Mouse (Mus musculus) CH12F3 (cell line): ENCODE measurements around the gene Ice1.

Experiments
- in situ Hi-C: fragments of 300-500 bp; cut with MboI; formaldehyde crosslinking; loops from 2 replicates; pipeline ENCODE4 v1.14.3; 2020; ENCODE audit warnings: low sequenced_read_pairs

Gene Ice1

DNA sequence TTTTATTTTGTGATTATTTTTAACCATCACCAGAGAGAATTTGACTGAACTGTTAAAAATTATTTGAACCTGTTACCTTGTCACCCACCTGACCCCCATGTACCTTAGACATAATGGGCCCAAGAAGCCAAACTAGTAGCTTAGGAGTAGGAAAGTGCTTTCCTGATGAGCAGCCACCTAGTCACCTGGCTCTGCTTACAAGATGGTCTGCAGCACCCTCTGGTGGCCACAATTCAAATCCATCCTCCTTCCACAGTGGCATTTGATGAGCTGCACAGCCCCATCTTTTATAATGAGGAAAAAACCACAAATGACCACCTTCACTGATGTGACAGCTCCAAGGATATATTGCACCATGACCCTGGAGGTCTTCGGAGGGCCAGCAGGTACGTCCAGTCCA is 50.5 kb downstream of the Ice1 start:
- in situ Hi-C loops = loop anchor here (25.0 kb wide), 2 partner anchors 775 to 900 kb away; partner anchors contain the start of gene Med10

- in situ Hi-C loops = loop anchor here (25.0 kb wide), 2 partner anchors 770 to 895 kb away; partner anchors contain the start of gene Med10
Observed at GRCm38 (mm10) chr13:70582517-70582916, 54.9 kb downstream of the Ice1 start.

GRCm38 (mm10) chr13:70581509-70581908 is 55.9 kb downstream of the Ice1 start:
- in situ Hi-C loops = loop anchor here (25.0 kb wide), 2 partner anchors 769 to 894 kb away; partner anchors contain the start of gene Med10

- in situ Hi-C loops = no loop called here
Observed at GRCm38 (mm10) chr13:70574216-70574615, 63.2 kb downstream of the Ice1 start.

DNA sequence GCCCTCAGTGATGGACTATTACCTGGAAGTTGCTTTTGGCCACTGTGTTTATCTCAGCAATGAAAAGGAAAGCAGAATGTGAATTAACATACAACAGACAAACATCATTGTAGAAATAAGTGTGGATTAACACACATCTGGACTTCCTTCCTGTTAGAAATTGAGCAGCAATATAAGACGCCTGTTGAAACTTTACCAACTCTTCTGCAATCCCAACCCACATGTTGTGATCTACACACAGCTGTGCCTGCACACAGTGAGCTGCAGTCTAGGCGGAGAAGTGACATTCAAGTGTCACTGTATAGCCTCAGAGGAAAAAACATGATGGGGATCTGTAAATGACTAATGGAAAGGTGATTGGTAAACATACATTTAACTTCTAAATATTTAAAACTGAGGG is 69.5 kb downstream of the Ice1 start:
- in situ Hi-C loops = no loop called here

- in situ Hi-C loops = no loop called here
Observed at GRCm38 (mm10) chr13:70553456-70553855, 84.0 kb downstream of the Ice1 start.

DNA sequence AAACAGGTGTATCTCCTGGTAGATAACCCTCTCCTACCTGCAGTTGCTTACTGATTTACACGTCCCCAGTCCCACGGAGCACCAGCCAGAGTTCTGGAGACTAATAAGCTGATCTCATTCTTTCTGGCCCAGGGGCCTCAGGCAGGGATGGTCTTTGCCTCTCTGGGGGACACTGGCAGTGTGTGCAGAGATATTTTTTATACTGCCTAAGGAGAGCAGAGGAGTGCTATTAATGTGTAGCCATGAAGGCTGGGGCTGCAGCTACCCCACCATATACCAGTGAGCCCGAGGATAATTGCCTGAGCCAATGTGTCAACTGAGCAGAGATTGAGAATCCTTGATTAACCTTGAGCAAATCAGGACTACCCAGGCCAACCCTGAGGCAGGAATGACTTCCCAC is 90.0 kb downstream of the Ice1 start:
- in situ Hi-C loops = no loop called here

DNA sequence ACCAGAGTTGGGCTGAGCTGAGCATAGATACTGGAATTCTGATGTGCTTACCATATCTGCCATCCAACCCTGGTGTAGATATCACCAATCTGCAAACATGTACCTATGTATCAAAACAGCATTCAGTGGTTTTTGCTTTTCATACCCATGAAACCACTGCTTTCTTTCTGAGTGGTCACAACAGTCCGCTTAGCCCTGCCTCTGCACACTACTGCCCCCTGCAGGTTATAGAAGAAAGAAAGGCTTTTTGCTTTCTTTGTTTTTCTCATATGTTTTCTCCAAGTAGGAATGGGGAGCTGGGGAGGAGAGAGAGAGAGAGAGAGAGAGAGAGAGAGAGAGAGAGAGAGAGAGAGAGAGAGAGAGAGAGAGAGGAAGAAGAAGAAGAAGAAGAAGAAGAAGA is 92.2 kb downstream of the Ice1 start:
- in situ Hi-C loops = no loop called here

DNA sequence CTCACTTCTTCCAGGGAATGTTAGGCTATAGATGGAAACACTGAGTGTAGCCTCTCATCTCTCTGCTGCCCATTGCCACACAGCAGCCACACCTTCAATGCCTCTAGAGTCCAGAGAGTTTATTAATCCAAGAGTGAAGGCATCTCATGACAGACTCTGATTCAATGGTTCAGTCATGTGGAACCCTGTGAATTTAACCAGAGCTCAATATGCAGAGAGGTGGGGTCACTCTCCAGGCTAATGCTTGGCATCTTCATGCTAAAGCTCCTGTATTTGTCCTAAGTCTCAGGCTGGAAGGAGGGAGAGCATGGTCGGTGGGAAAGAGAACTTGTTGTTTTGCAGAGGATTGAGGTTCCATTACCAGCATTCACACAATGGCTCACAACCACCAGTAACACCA is 97.6 kb downstream of the Ice1 start:
- in situ Hi-C loops = no loop called here

GRCm38 (mm10) chr13:70533412-70533811 is 104.0 kb downstream of the Ice1 start:
- in situ Hi-C loops = no loop called here

- in situ Hi-C loops = no loop called here
Observed at GRCm38 (mm10) chr13:70532719-70533118, 104.7 kb downstream of the Ice1 start.

DNA sequence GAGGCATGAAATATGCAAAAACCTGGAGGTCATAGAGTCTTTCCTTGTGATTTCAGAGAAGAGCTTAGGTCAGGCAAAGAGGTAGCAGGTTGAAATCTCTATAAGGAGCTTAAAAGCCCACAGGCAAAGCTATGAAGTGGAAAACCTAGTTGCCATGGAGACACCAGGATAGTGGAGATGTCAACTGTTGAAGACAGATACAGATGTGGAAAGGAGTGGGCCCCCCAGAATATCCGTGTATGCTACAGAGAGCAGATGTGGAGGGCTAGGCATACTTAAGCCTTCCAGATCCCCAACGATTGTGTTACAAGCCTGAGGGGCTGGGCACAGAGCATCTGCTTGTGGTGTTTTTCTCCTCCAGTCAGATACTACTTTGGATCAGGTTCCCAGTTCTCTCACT is 119.8 kb downstream of the Ice1 start:
- in situ Hi-C loops = no loop called here

- in situ Hi-C loops = no loop called here
Observed at GRCm38 (mm10) chr13:70515004-70515403, 122.4 kb downstream of the Ice1 start.

- in situ Hi-C loops = no loop called here
Observed at GRCm38 (mm10) chr13:70510199-70510598, 127.2 kb downstream of the Ice1 start.

DNA sequence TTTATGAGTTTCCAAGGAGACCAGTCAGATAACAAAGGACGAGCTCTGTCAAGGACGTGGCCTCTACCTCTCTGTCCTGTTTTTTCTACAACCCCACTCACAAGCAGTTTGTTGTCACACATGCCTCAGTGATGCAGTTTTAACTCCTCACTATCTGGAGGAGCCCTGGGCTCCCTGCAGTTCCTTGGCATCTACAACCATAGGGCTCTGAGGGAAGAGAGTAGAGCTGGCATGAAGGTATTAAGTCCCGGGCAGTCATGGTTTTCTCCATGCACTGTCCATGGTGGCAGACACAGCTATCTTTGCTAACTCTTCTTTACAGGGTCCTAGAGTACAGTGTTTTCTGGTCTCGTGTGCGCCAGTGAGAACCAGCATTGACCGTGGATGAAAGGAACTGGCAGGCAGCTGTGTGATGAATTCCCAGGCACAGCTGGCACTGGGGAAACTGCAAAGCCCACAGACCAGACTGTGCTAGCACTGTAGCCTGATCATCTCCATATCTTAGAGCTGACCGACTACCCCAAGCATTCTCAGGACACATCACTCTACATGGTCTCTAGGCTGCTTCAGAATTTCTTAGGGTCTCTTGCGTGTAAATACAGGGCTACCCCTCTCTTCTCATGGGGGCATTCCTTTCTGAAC is 127.9 kb downstream of the Ice1 start:
- in situ Hi-C loops = no loop called here

DNA sequence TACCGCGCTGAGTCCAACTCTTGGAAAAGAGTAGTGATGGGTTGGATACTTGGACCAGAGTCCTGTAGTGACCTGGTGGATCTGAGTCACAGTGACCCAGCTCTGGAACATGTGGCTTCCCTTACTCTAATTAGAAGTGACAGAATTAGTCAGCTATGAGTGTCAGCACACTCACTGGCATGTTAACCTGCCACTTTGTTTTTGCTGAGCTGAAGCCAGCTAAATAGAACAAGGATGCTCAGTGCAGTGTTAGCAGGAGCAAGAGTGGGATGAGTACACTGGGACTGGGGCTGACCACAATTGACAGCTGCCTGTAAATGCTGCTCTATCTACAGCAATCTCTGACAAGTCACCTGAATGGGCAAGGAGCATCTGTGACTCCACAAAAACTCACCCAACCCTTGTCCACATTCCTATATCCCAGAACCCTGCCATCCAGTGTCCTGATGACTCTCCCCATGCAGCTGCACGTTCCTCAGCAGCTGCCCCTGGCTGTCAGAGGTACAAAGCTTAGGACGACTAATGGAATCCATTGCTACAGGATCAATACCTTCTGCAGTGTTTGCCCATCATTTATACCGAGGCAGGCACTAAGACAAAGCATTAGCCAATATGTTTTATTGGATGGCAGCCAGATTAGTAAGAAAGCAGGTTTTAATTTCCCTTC is 128.6 kb downstream of the Ice1 start:
- in situ Hi-C loops = no loop called here
